Mouse (Mus musculus) ES-Bruce4 (cell line): ENCODE data around the gene Cage1.

Experiments used
- CTCF ChIP-seq: IDR thresholded peaks from one replicate; pipeline ENCODE4 v1.8.1; 2011; ENCODE audit warnings: low read depth, low read length
- EP300 ChIP-seq: IDR thresholded peaks from 2 replicates; pipeline ENCODE4 v1.6.1; 2011; ENCODE audit warnings: low read depth, low read length; ENCODE audit not compliant: insufficient read depth
- POLR2A ChIP-seq: IDR thresholded peaks from one replicate; pipeline ENCODE4 v1.8.1; 2011; ENCODE audit warnings: low read length; ENCODE audit not compliant: insufficient read depth

GRCm38 (mm10) chr13:37992638-37993371 is 44.1 kb downstream of the Cage1 start:
- TF ChIP-seq POLR2A: no peak
- no peak for TF ChIP-seq CTCF
- no peak for TF ChIP-seq EP300
